ENCODE assay signal across 12 mouse cellular contexts in genomic region chr3:101939865-101940264, GRCm38 (mm10).
"Had no signal": no experiment of that assay in that cellular context is flagged by ENCODE, and none has a peak within 500 bp of the region (broad histone marks: within the 10 kb centered on the region; RNA-seq: fewer than 3 reads in every experiment).

No protein-coding gene starts in this region.

- H3K4me3 ChIP-seq: hindbrain, embryonic 15.5 days; kidney, embryonic 15.5 days; left cerebral cortex, adult 2 months; limb, embryonic 15.5 days; megakaryocyte, embryonic 14.5 days; midbrain, embryonic 12.5 days; neural tube, embryonic 13.5 days had no signal

- H3K27ac ChIP-seq: hindbrain, embryonic 15.5 days; kidney, embryonic 15.5 days; left cerebral cortex, adult 2 months; macrophage; midbrain, embryonic 12.5 days; neural tube, embryonic 13.5 days had no signal

- H3K36me3 ChIP-seq: hindbrain, embryonic 15.5 days; kidney, embryonic 15.5 days; limb, embryonic 15.5 days; midbrain, embryonic 12.5 days; neural tube, embryonic 13.5 days had no signal

- ATAC-seq: midbrain, embryonic 16.5 days had no signal

- H3K4me2 ChIP-seq: hindbrain, embryonic 15.5 days; kidney, embryonic 15.5 days; limb, embryonic 15.5 days; midbrain, embryonic 12.5 days; neural tube, embryonic 13.5 days had no signal

- H3K27me3 ChIP-seq: hindbrain, embryonic 15.5 days; kidney, embryonic 15.5 days; limb, embryonic 15.5 days; midbrain, embryonic 12.5 days; neural tube, embryonic 13.5 days had no signal

- H3K9me3 ChIP-seq: hindbrain, embryonic 15.5 days; kidney, embryonic 15.5 days; limb, embryonic 15.5 days; midbrain, embryonic 12.5 days; neural tube, embryonic 13.5 days had no signal

- H3K4me1 ChIP-seq: kidney, embryonic 15.5 days; limb, embryonic 15.5 days; midbrain, embryonic 12.5 days had no signal

- DNase-seq: kidney, adult 2 months; kidney, postnatal 14 days; retina, postnatal 1 day had no signal

- H3K9ac ChIP-seq: hindbrain, embryonic 15.5 days; kidney, embryonic 15.5 days; limb, embryonic 15.5 days; midbrain, embryonic 12.5 days; neural tube, embryonic 13.5 days had no signal
